Mouse (Mus musculus) right cerebral cortex, postnatal 36 days (tissue): Measurements from ENCODE around the gene Pparg.

Experiments used
- DNase-seq, 2 experiments: peaks; one replicate each; pipeline ENCODE4 v3.0.0; 2022; ENCODE audit warnings: low spot score in 2 of 2, mixed read lengths in 1 of 2

Pparg gene

GRCm38 (mm10) chr6:115506425-115506824, 145.7 kb downstream of the Pparg start:
- no peak for DNase-seq

- DNase-seq = no peak
Observed at GRCm38 (mm10) chr6:115511447-115511846, 150.7 kb downstream of the Pparg start.

- DNase-seq = no peak
Observed at GRCm38 (mm10) chr6:115513207-115513606, 152.5 kb downstream of the Pparg start.

- DNase-seq = no peak
Observed at GRCm38 (mm10) chr6:115517904-115518303, 157.2 kb downstream of the Pparg start.

- DNase-seq = no peak
Observed at GRCm38 (mm10) chr6:115518352-115518751, 157.6 kb downstream of the Pparg start.

- no peak for DNase-seq
Observed at GRCm38 (mm10) chr6:115519275-115519699, 158.5 kb downstream of the Pparg start.

GRCm38 (mm10) chr6:115521923-115522322, 161.2 kb downstream of the Pparg start:
- DNase-seq = no peak

GRCm38 (mm10) chr6:115522691-115523146, 162.0 kb downstream of the Pparg start:
- DNase-seq = no peak

GRCm38 (mm10) chr6:115523201-115523600, 162.4 kb downstream of the Pparg start:
- peak in 1 of 2 experiments; percentile 54 for DNase-seq

GRCm38 (mm10) chr6:115524449-115524990, 163.8 kb downstream of the Pparg start:
- DNase-seq = no peak

GRCm38 (mm10) chr6:115527418-115527817, 166.7 kb downstream of the Pparg start:
- no peak for DNase-seq

GRCm38 (mm10) chr6:115528372-115528771, 167.6 kb downstream of the Pparg start:
- no peak for DNase-seq

- no peak for DNase-seq
Observed at GRCm38 (mm10) chr6:115534617-115535016, 173.9 kb downstream of the Pparg start.

GRCm38 (mm10) chr6:115536169-115536568, 175.4 kb downstream of the Pparg start:
- DNase-seq = no peak

GRCm38 (mm10) chr6:115538645-115539429, 178.1 kb downstream of the Pparg start:
- DNase-seq = peak; percentile 64
